Mouse (Mus musculus): ENCODE data around the gene Tpx2. TPM values are rescaled to one million over a fixed set of nuclear protein-coding genes. Genes with fewer than 3 reads are reported as not detected.

Tpx2 gene
- polyA plus RNA-seq, 1 experiment from 2014 or later = 59.8 TPM

DNA sequence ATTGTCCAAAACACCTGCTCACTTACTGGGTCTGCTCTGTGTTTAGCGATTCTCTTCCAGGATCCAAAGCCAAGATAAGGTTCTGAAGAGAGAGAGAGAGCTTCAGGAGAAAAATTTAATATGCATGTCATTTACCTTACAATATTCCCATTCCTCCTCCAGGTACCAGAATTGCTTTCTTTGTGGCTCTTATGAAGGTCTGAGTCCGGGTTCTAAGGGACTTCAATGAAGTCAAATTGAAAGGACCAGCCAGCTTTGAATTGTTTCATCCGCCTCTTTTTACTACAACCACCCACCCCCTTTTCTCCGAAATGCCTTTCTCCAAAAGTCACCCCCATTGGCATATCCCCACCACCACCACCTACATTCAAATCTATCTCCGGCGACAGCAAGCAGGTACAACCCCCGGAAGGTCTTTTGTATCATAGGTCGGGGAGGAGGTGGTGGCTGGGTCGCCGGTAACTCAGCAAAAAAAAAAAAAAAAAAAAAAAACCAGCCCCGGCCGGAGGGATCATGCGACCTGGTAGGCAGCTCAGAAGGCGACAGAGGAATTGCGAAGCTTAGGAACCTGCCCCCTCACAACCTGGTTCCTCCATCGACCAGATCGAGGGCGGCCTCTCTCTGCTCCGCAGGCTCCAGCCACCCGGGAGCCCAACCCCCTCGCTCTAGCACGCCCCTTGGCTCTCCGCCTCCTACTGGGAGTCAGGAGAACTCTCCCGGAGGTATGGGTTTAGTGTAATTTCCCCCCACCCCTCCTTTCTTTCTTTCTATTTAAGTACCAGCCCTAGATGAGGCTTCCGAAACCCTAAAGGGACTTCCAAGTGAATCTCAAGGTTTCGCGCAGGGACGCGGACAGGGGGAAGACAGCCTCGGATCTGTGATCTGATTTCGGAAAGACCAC, 17.5 kb upstream of the Tpx2 start:
- peak overlapping the region; percentile 98 for H3K27ac ChIP-seq
- H3K27me3 ChIP-seq = no peaks in the 10 kb centered on the region
- H3K4me1 ChIP-seq (replicated peaks) = peaks cover 63% of the 10 kb centered on the region
- WGBS (ENCODE audit: insufficient replicate concordance) = 2% methylated on average over 31 of the region's 31 CpGs
- peak; percentile 75 for ATAC-seq (ENCODE audit: low read depth)
- H3K9me3 ChIP-seq (replicated peaks) = no peaks in the 10 kb centered on the region
- peak overlapping the region; percentile 88 for H3K4me3 ChIP-seq (replicated peaks)
- H3K36me3 ChIP-seq = peaks cover 35% of the 10 kb centered on the region
- peak overlapping the region; percentile 96 for H3K9ac ChIP-seq
- peak overlapping the region; percentile 86 for H3K4me2 ChIP-seq
- DNase-seq = peak; percentile 83

GRCm38 (mm10) chr2:152831019-152831878, 16.5 kb upstream of the Tpx2 start, which contains the start of gene Bcl2l1:
Gene Bcl2l1, minus strand, starts transcription at chr2:152831728.
- Histone ChIP-seq H3K36me3 (peaks cover 25% of the 10 kb centered on the region), H3K27ac (peak within 1 kb of the TSS; percentile 98), H3K27me3 (no peaks in the 10 kb centered on the region), H3K9ac (peak within 1 kb of the TSS; percentile 96), H3K4me1 (replicated peaks) (peaks cover 54% of the 10 kb centered on the region), H3K4me2 (peak within 1 kb of the TSS; percentile 86), H3K9me3 (replicated peaks) (no peaks in the 10 kb centered on the region), H3K4me3 (replicated peaks) (peak within 1 kb of the TSS; percentile 88)
- DNase-seq (peak; percentile 96), ATAC-seq (ENCODE audit: low read depth) (peak; percentile 94)
- under 1% methylated on average over 74 of the region's 74 CpGs for WGBS (ENCODE audit: insufficient replicate concordance)

GRCm38 (mm10) chr2:152839256-152839655, 8.5 kb upstream of the Tpx2 start:
- no peak overlapping the region for H3K27ac ChIP-seq
- WGBS (ENCODE audit: insufficient replicate concordance) = 53% methylated on average over 2 of the region's 2 CpGs
- no peak overlapping the region for H3K4me3 ChIP-seq (replicated peaks)
- ATAC-seq (ENCODE audit: low read depth) (no peak), DNase-seq (no peak)
- H3K4me2 ChIP-seq = no peak overlapping the region
- no peaks in the 10 kb centered on the region for H3K36me3 ChIP-seq
- H3K9me3 ChIP-seq (replicated peaks) = no peaks in the 10 kb centered on the region
- peaks cover 5% of the 10 kb centered on the region for H3K4me1 ChIP-seq (replicated peaks)
- H3K9ac ChIP-seq = no peak overlapping the region
- no peaks in the 10 kb centered on the region for H3K27me3 ChIP-seq

- Histone ChIP-seq H3K9me3 (replicated peaks) (no peaks in the 10 kb centered on the region), H3K4me1 (replicated peaks) (0 out of 2 replicates have a peak, but pooled peaks cover 5% of the 10 kb centered on the region), H3K36me3 (no peaks in the 10 kb centered on the region), H3K4me2 (no peak overlapping the region), H3K4me3 (replicated peaks) (no peak overlapping the region), H3K27ac (no peak overlapping the region), H3K27me3 (no peaks in the 10 kb centered on the region), H3K9ac (no peak overlapping the region)
- no peak for ATAC-seq (ENCODE audit: low read depth)
- 49% methylated on average over 3 of the region's 3 CpGs for WGBS (ENCODE audit: insufficient replicate concordance)
- DNase-seq = no peak
Observed at GRCm38 (mm10) chr2:152842741-152843140, 5.0 kb upstream of the Tpx2 start.

DNA sequence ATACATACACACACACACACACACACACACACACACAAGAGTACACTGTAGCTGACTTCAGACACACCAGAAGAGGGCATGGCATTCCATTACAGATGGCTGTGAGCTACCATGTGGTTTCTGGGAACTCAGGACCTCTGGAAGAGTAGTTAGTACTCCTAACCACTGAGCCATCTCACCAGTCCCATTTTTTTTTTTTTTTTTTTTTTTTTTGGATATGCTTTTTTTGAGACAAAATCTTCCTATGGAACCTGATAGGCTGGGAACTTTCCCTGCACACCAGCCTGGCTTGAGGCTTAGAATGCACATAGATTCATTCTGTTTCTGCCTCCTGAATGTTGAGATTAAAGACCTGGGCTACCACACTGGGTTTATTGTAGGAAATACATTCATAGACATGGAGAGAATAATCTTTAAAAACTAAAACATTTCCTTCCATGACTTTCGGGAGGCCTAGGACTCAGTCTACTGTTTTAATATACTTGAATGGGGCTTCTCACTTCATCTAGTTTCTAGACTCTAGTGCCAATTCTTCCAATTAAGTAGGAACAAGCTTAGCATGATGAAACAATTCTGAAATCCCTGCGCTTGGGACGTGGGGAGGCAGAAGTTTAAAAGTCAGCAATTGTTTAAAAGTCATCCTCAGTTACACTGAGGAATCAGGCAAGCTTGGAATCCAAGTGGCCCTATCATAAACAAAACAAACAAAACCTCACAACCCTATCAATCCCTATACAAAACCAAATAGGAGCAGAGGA, 528 bp upstream of the Tpx2 start:
- no peak for DNase-seq
- peaks cover 29% of the 10 kb centered on the region for H3K4me1 ChIP-seq (replicated peaks)
- no peaks in the 10 kb centered on the region for H3K27me3 ChIP-seq
- peaks cover 31% of the 10 kb centered on the region for H3K36me3 ChIP-seq
- no peaks in the 10 kb centered on the region for H3K9me3 ChIP-seq (replicated peaks)
- ATAC-seq (ENCODE audit: low read depth) = no peak
- no peak overlapping the region for H3K9ac ChIP-seq
- H3K4me3 ChIP-seq (replicated peaks) = peak overlapping the region; percentile 19; the same call in 1 of the 2 replicates
- 6% methylated on average over 3 of the region's 3 CpGs for WGBS (ENCODE audit: insufficient replicate concordance)
- H3K4me2 ChIP-seq = peak overlapping the region; percentile 50
- no peak overlapping the region; the same call in 1 of the 2 replicates for H3K27ac ChIP-seq

DNA sequence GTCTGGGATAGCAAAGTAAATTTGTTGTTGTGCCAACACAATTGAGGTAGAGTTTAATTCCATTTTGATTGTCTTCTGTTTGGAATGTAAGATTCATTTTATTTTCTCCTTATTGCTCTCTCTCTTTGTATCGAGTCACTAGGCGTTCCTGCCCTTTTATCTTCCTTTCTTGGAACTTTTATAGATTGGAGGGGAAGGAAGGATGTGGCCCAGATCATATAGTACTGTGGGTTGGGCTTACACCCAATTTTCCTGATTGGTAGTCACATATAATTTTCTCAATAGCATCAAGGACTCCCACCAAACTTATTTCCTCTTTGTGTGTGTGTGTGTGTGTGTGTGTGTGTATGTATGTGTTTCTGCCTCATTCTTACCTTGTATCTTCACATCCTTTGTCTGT, 702 bp downstream of the Tpx2 start:
- peak overlapping the region; percentile 91 for H3K9ac ChIP-seq
- H3K4me3 ChIP-seq (replicated peaks) = peak overlapping the region; percentile 89
- H3K36me3 ChIP-seq = peaks cover 43% of the 10 kb centered on the region
- 0% methylated on average over 2 of the region's 2 CpGs for WGBS (ENCODE audit: insufficient replicate concordance)
- ATAC-seq (ENCODE audit: low read depth) (peak; percentile 43), DNase-seq (no peak)
- H3K4me1 ChIP-seq (replicated peaks) = peaks cover 38% of the 10 kb centered on the region
- H3K27ac ChIP-seq = peak overlapping the region; percentile 95
- no peaks in the 10 kb centered on the region for H3K27me3 ChIP-seq
- peak overlapping the region; percentile 78 for H3K4me2 ChIP-seq
- no peaks in the 10 kb centered on the region for H3K9me3 ChIP-seq (replicated peaks)

GRCm38 (mm10) chr2:152859501-152859900, 11.7 kb downstream of the Tpx2 start:
- DNase-seq (no peak), ATAC-seq (ENCODE audit: low read depth) (no peak)
- H3K4me2 ChIP-seq = no peak overlapping the region
- H3K36me3 ChIP-seq = peaks cover 96% of the 10 kb centered on the region
- no peaks in the 10 kb centered on the region; the same call in 1 of the 2 replicates for H3K4me1 ChIP-seq (replicated peaks)
- H3K9ac ChIP-seq = no peak overlapping the region
- no peaks in the 10 kb centered on the region for H3K27me3 ChIP-seq
- no peaks in the 10 kb centered on the region for H3K9me3 ChIP-seq (replicated peaks)
- H3K27ac ChIP-seq = no peak overlapping the region
- H3K4me3 ChIP-seq (replicated peaks) = no peak overlapping the region
- WGBS (ENCODE audit: insufficient replicate concordance) = 95% methylated on average over 3 of the region's 3 CpGs

DNA sequence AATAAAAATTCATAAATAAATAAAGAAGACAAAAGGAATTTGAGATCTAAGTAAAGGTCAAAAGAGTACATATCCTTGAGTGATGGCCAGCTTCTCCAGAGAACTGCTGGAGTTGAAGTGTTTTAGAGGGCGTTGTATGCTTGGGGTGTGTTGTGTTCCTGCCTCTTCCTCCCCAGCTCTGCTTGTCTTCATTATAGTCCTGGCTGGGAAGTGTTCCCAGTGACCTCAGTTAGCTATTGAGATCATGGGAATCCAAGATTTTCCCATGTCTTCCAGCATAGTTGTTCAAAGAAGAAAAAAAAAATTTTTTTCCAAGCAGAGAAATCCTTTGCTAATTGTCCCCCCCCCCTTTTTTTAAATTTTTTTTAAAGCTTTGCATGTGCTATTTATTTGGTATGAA, 14.1 kb downstream of the Tpx2 start:
- H3K36me3 ChIP-seq = peaks cover 94% of the 10 kb centered on the region
- H3K27me3 ChIP-seq = no peaks in the 10 kb centered on the region
- DNase-seq = no peak
- no peak overlapping the region for H3K9ac ChIP-seq
- 82% methylated on average over 1 of the region's 1 CpGs for WGBS (ENCODE audit: insufficient replicate concordance)
- ATAC-seq (ENCODE audit: low read depth) = no peak
- H3K9me3 ChIP-seq (replicated peaks) = no peaks in the 10 kb centered on the region
- H3K4me2 ChIP-seq = no peak overlapping the region
- peaks cover 16% of the 10 kb centered on the region for H3K4me1 ChIP-seq (replicated peaks)
- H3K4me3 ChIP-seq (replicated peaks) = no peak overlapping the region
- no peak overlapping the region for H3K27ac ChIP-seq

- no peak for DNase-seq
- Histone ChIP-seq H3K36me3 (peaks cover 94% of the 10 kb centered on the region), H3K27ac (no peak overlapping the region)
Observed at GRCm38 (mm10) chr2:152862638-152863037, 14.9 kb downstream of the Tpx2 start.

GRCm38 (mm10) chr2:152863346-152863745, 15.6 kb downstream of the Tpx2 start:
- Histone ChIP-seq H3K4me1 (replicated peaks) (peaks cover 16% of the 10 kb centered on the region), H3K4me2 (no peak overlapping the region), H3K27ac (no peak overlapping the region), H3K9ac (no peak overlapping the region), H3K9me3 (replicated peaks) (no peaks in the 10 kb centered on the region), H3K27me3 (no peaks in the 10 kb centered on the region), H3K36me3 (peaks cover 93% of the 10 kb centered on the region), H3K4me3 (replicated peaks) (no peak overlapping the region)
- WGBS (ENCODE audit: insufficient replicate concordance) = 95% methylated on average over 6 of the region's 6 CpGs
- DNase-seq (no peak), ATAC-seq (ENCODE audit: low read depth) (no peak)

More at GRCm38 (mm10) chr2:152862638-152863037, 14.9 kb downstream of the Tpx2 start:
- Histone ChIP-seq H3K4me3 (replicated peaks) (no peak overlapping the region), H3K9me3 (replicated peaks) (no peaks in the 10 kb centered on the region), H3K4me1 (replicated peaks) (peaks cover 16% of the 10 kb centered on the region), H3K9ac (no peak overlapping the region), H3K27me3 (no peaks in the 10 kb centered on the region), H3K4me2 (no peak overlapping the region)
- 65% methylated on average over 3 of the region's 3 CpGs for WGBS (ENCODE audit: insufficient replicate concordance)
- no peak for ATAC-seq (ENCODE audit: low read depth)

Data from liver, embryonic 13.5 days (tissue).